Mouse (Mus musculus) induced T-regulatory cell, adult 2 months (primary cell): ENCODE data around the gene Pdss2.
A peak's percentile ranks its signal among the peaks of the same experiment; 100 is the strongest.

Source experiments
- DNase-seq: peaks from one replicate; pipeline ENCODE4 v3.0.0-alpha.2; 2012; ENCODE audit warnings: low read depth

Pdss2 gene

DNA sequence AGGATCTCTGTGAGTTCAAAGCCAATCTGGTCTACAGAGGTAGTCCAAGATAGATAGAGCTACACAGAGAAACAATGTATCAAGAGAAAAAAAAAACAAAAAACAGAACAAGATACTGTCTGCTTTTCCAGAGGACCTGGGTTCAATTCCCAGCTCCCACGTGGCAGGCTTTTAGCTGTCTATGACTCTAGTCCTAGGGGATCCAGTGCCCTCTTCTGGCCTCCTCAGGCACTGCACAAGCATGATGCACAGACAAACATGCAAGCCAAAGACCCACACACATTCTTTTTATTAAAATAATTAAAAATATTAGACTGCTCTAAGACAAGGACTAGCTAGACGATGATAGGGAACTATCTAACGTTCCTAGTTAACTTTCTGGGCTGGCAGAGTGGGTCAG is 214.5 kb downstream of the Pdss2 start:
- DNase-seq: no peak

DNA sequence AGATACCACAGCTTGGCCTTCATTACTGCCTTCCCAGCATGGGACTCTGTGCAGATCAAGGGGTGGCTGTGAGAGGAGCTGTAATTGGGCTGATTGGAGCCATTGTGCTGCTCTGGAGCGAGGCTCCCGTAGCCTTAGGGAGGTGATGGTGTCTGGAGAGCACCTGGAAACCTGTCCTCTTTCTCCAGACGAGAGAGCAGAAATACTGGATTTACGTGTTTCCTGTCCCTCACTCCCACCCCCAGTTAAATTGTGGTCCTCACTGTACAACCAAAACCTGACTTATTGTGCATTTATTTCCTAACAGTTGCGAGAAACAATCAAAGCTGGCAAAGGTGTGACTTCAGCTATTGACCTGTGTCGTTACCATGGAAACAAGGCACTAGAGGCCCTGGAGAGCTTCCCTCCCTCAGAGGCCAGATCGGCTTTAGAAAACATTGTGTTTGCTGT is 218.2 kb downstream of the Pdss2 start:
- DNase-seq: no peak

DNA sequence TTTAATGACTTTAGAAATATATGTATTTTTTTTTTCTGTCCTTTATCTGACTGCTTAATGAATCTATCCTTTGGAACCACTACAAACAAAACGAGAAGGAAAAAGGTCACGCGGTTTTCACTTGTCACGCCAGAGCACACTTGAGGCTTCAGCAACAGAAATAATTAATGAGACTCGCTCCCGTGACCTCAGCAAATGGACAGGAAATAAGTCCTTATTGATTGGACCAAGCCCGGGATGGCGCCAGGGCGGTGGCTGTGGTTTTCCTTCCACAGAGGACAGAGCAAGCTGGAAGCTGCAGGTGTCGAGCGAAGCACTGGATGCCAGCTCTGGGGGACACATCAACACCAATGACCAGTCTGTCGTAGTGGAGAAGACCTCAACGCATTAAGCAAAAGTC is 218.8 kb downstream of the Pdss2 start:
- no peak for DNase-seq

DNA sequence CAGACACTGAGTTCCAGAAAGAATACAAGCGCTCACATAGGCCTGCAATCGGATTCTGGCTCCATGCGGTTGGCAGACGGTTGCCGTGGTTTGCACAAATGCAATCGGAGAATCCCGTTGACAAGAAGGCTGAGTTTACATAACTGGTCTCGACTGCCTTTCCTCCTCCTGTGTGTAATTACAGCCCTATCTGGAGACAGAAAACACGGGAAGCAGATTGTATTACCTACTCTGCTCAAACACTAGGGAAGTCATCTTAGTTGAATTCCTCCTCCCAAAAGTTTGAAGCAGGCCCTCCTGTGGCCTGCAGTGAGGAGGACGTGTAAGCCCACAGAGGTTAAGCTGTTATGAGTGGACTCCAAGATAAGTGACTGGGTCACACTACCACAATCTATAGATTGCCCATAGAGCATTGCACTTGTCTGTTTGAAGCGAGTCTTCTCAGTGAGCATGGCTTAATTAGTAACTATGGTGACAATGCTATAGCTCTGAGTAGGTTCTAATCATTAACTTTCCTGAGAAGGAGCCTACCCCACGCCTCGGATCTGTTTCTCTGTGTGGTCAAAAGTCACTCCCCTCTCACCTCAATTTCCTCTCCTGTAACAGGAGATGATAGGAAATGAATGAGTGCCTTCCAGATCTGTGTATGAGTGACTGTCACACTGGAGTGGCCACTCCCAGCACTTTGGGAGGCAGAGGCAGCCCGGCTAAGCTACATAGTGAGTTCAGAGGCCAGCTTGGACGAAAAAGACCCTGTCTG is 219.9 kb downstream of the Pdss2 start:
- DNase-seq: no peak

DNA sequence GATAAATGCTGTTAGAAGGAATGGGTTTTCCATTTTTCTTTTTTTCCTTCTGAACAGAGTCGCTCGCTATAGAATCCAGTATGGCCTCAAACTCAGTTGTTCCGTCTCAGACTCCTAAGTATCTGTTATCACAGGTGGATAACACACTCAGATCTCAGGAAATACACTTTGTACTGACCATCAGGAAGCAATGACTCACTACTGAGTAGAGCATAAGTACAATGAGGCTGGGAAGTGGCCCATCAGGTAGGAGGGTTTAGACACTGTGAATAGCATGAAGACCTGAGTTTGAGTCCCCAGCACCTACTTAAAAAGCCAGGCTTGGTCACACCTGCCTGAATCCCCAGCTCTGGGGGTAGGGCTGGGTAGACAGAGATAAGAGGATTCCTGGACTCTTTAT is 227.4 kb downstream of the Pdss2 start:
- DNase-seq: no peak

DNA sequence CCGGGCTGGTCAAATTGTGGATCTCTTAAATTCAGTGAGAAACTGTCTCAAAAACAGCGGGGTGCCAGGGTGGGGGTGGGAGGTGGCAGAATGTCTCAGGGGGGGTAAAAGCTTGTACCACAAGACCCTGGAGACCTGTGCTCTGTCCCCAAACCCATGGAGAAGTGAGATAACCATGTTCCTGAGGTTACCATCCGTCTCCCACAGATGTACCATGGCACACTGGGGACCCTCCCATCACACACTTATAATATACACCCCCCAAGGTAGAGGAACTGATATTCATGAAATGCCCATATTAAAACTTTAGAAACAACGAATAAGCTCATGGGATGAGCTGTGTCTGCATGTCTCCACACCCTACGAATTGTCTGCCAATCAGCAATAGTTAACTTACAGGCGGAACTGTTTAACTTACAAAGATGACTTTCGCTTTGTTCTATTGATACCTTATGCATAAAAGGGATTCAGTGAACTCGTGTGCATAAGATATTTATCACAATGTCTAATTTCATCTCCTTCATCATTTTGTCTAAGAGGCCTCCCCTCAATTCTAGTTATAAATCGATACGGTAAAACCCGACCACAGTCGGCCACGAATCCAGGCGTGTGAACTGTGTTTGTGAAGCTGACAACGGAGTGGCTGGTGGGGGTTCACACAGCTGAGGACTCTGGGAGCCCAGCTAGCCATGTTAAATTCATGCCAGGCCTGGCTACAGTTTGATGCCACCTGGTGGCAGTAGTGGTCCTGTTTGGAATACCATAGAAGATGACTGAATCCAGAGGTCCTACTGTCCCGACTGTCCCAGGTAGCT is 230.8 kb downstream of the Pdss2 start:
- DNase-seq: peak; percentile 66

DNA sequence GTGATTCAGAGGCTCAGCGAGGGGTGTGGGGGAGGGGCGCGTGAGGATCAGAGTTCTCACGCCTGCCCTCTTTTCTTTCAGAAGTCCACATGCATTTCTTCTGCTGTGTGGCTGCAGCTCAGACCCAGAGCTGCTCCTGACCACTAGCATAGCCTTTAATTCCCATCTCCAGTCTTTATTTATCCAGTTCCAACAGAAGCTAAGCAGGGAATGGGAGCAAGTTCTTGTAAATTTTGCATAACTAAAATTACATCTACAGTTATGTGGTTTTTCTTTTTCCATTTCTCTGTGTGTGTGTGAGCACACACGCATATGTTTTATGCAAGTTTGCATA is 231.3 kb downstream of the Pdss2 start:
- no peak for DNase-seq

DNA sequence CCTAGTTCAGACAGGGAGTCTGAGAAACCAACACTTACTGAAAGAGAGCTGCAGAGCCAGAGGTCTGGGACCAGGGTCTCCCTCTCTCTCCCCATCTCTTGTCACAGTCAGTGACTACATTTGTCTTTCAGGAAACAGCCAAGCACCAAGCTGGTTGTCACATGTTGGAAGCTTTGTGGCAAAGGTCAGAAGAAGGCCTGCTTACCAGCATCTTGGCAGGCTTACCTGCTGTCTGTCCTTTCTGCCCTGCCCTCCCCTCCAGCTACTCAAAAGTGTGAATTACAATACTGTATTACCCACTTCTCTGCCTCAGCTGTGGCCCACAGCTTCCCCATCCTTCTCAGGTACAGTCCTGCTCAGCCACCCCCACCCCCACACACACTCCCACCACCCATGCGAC is 232.9 kb downstream of the Pdss2 start:
- no peak for DNase-seq

DNA sequence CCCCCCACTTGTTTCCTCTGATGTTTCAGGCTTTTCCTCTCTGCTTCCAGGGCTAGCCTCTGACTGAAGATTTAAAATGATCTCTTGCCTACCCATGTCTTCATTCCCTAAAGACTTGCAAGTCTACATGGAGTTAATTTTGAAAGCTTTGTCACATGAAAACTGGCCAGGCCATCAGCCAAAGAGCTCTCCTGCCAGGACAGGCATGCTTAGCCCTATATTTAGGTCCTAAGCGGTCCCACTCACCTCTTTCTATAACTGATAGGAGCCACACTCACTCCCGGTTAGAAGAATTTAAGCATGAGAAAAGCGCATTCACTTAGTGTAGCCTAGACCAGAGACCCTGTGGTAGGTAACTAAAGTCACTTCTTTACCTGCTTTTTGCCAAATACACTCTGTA is 233.4 kb downstream of the Pdss2 start:
- no peak for DNase-seq

DNA sequence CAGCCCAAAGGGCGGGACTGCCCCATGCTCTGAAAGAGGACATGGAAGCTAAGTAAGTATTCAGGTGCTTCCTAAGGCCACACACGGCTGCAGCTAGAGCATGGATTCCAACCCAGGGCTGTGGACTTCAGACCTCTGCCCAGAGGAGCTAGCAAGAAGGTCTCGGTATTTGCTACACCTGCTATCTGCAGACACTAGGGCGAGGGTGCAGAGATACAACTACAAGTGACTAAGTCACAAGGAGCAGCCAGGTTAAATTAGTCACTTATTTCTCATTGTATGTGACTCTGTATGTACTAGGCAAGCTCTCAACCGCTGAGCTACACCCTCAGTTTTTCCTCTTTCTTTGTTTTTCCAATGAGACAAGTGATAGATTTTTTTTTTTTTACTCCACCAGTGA is 241.5 kb downstream of the Pdss2 start:
- no peak for DNase-seq

DNA sequence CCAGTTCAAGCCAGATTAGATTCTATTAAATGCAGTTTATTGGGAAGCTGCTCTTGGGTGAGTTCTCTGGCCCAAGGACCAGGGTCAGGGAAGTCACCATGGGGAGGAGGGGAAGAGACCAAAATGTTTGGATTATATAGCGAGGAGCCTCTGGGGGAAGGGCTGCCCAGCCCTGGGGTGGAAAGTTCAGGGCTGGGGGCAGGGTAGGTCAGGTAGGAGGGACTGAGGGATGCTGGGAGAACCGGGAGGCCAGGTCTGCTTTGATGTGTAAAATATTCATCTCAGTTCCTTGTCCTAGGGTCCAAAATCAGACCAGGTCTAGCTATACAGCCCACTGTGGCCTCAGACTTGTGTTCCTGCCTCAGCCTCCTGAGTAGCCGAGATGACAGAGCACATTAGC is 241.9 kb downstream of the Pdss2 start:
- no peak for DNase-seq

DNA sequence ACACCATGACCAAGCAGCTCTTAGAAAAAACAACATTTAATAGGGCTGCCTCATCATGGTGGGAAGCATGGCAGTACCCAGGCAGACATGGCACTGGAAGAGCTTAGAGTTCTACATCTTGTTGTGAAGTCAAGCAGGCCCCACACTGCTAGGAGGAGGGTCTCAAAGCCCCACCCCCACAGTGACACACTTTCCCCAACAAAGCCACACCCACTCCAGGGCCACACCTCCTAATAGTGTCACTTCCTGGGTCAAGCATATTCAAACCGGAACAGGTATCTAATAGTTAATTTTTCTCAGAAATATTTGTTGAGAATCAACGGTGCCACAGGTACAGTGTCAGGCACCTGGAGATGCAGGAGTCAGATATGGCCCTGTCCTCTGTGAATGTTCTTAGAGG is 244.9 kb downstream of the Pdss2 start:
- DNase-seq: no peak

DNA sequence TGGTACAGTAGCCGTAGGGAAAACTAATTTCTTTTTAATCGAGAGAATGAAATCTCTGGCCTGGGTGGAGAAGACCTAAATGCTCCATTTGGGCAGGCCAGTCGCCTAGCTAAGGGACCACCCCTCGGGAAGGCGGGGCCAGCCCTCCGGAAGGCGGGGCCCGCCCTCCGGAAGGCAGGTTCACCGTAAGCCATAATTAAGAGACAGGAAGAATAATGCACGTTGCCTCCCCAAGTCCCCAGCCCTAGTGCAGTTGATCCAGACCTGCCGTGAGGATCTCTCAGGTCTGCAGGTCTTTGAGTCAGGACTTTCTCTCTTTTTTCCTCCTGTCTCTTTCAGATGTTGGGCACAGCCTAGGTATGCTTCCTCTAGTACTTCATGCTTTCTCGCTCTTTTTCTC is 246.4 kb downstream of the Pdss2 start:
- peak; percentile 42 for DNase-seq

DNA sequence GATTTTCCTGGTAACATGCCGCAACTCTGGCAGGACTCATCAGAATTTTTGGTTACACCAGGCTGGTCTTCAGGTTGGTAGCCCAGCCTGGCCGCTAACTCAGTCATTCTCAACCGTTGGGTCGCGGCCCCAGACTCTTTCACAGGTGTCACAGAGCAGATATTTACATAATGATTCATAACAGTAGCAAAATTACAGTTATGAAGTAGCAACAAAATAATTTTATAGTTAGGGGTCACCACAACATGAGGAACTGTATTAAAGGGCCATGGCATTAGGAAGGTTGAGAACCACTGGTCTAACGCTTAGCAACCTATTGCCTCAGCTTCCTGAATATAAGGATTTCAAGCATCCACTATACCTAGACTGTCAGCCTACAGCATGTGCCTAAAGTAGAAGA is 247.0 kb downstream of the Pdss2 start:
- DNase-seq: no peak

DNA sequence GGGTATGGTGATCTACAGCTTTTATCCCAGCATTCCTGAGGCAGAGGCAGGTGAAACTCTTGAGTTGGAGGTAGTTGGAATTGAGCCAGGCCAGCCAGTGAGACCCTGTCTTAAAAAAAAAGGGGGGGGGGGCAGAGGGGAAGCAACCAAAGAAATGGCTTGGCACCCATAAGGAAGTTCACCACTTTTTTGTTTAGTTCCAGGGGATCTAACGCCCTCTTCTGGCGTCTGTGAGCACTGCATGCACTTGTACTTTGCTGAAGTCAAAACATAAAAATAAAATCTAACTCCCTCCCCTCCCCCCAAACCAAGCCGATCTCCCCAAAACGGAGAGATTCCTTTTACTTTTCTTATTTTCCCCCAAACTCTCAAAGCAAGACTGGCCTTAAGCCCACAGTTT is 254.1 kb downstream of the Pdss2 start:
- peak; percentile 59 for DNase-seq

DNA sequence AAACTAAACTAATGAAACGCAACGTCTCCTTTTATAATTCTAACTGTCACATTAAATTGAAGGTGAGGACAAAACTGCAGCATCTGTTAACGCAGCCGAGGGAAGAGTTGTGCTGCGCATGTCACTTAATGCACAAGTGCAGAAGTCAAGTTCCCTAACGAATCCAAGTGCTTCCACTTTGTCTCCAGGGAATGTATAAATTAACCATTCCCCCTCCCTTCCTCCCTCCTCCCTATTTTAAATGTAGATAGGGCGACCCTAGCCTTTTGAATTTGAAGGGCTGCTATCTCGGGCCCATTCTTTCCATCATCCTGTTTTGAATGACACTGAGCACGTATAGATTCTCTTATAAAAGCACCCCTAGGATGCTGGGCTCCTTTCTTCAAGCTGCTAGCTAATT is 256.2 kb downstream of the Pdss2 start:
- DNase-seq: no peak

DNA sequence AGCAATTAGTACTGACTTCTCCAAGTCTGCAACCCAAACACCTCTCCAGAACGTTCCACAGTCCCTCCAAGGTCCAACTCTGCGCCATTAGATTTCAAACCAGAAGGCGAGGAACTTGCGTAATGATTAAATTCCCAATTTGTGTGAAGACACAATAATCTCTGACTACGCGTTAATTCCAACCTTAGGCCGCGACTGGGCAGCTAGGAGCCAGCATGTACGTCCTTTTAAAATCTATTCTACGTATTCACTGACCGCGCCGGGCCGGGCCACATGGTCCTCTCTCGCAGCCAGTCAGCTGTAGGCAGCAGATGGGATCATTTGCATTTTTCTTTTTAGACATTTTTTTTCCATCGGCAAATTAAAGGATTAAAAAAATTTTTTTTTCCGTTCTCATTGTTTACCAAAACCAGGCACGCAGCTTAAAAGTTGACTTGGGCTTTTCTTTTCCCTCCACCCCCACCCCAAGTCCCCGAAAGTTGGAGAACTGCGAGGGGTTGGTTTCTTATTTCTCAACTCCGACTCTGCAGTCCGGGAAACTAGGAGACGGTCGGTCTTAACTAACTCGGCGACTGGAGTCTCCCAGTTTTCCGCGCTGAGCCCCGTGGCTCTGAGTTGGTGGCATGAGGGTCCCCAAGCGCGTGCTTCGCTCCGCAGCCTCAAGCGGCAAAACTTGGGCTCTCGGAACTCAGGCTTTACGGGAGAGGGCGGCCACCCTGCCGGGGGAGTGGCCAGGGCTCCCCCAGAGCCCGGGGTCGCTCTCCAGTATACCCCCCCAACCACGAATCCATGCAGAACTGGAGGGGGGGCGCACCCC is 256.8 kb downstream of the Pdss2 start:
- peak; percentile 36 for DNase-seq

DNA sequence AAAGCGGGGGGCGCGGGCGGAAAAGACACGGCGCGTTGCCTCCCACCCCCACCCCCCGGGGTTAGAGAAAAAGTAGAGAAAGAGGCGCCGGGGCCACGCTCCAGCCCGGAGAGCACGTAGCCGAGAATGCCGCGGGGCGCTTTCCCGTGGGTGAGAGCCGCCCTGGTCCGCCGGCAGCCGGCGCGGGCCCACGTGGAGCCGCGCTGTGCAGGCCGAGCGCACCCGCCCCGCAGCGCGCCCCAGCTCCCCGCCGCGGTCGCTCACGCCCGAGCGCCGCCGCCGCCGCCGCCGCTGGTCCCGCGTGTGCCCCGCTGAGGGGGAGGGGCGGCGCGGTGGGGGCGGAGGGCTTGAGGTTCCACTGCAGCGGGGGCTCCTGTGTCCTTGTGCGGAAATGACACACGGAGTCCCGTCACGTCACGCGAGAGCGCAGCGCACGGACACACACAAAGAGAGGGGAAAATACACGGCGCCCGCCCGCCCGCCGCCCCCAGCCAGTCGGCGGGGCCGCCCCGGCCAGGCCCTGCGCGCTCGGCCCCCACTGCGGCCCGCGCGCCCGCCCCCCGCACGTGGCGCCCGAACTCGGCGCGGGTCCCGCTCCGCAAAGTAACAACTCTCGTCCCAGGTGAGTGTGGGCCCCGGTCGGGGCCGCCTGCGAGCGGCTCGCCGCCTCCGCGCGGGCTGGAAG is 257.6 kb downstream of the Pdss2 start, which contains the start of gene Bend3:
Gene Bend3, plus strand, starts transcription at position 81 of the 685 bp plus-strand sequence.
- peak; percentile 70 for DNase-seq

DNA sequence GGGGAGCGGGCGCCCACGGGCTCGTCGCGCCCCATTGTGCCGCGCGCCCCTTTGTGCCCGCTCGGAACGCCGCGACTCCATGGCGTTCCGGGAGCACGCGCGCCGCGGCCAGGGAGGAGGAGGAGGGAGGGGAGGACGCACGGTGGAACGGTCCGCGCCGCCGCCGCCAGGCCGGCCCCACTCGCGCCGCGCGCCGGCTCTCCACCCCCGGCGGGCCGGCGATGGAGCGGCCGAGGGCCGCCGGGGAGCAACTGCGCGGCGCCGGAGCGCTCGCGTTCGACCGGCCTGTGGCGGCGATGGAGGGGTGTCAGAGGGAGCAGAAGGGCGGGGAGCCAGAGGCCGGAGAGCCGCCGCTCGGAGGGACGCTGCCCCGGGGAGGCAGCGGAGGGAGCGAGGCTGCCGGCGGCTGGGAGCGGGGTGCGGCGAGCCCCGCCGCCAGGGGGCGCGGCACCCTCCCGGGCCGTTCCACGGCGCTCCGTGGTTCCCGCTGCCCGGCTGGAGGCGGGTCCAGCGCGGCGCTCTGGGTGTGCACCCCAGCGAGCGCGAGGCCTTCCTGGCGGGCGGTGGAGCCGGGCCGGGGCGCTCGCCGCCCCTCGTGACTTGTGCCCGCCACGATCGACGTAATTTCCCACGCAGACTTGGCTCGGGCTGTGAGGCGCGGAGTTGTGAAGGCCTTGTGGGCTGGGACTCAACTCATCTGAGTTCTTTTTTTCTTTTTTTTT is 258.3 kb downstream of the Pdss2 start:
- DNase-seq: peak; percentile 89

DNA sequence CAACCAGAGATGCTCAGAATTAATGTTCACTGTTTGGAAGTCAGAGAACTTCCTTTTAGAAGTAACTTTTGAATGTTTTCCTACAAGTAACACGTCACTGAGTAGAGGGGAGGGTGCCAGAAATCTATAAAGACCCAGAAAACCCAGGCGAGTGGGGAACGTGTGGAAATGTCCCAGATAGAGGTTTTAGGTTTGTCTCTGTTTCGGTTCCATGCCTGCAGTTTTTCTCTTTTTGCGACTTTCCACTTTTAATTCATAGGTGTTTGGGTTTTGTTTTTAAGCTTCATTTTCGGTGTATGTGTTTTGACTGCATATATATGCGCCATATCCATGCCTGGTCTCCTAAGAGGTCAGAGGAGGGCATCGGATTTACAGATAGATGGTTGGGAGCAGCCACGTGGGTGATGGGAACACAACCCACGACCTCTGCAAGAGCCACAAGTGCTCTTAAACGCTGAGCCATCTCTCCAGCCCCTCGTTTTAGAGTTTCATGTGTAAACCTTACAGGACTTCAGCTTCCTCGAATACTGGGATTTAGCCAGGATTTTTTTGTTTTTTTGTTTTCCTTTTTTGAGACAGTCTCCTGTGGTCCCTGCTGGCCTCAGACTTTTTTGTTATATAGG is 259.1 kb downstream of the Pdss2 start:
- DNase-seq: no peak

DNA sequence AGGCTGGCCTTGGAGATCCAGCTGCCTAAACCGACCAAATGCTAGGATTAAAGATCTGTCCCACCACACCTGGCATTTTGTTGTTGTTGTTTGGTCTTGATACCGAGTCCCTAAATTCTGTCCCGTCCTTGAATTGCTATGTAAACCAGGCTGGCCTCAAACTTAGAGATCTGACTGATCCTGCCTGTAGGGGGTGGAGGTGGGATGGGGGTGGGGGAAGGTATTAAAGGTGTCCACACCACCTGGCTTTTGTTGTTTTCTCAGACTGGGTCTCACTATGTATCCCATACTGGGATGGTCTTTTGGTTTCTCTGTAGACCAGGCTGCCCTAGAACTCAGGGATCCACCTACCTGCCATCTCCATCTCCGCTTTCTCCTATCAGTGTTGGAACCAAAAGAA is 259.9 kb downstream of the Pdss2 start:
- DNase-seq: peak; percentile 10
